Mouse (Mus musculus) midbrain, embryonic 12.5 days (tissue): ENCODE data around the gene Arhgap1. TPM values are rescaled to one million over a fixed set of nuclear protein-coding genes. Genes with fewer than 3 reads are reported as not detected.
"Not testable (repeated sequence)": the region's sequence is repeated elsewhere in the genome, so short reads cannot be mapped to it uniquely, and the experiment has no call there.

Experiments
- ATAC-seq: fragments of 200-750 bp; cut with Nextera tagmentation; 2 replicates; pipeline ENCODE4 v1.8.0; 2017; ENCODE audit warnings: low read depth, moderate TSS enrichment, moderate library complexity; ENCODE audit not compliant: low FRiP score
- H3K27ac ChIP-seq: fragments of 300-500 bp; sonication (generic); replicated peaks from 2 replicates; pipeline ENCODE4 v1.5.1; 2016; ENCODE audit warnings: mild to moderate bottlenecking
- H3K27me3 ChIP-seq: fragments of 300-500 bp; sonication (generic); 2 replicates; pipeline ENCODE4 v1.6.1; 2016; ENCODE audit warnings: mild to moderate bottlenecking
- H3K36me3 ChIP-seq: fragments of 300-500 bp; sonication (generic); 2 replicates; pipeline ENCODE4 v1.6.1; 2016
- H3K4me1 ChIP-seq: fragments of 300-500 bp; sonication (generic); 2 replicates; pipeline ENCODE4 v1.6.1; 2016
- H3K4me2 ChIP-seq: fragments of 300-500 bp; sonication (generic); replicated peaks from 2 replicates; pipeline ENCODE4 v1.6.1; 2016; ENCODE audit warnings: mild to moderate bottlenecking, moderate library complexity
- H3K4me3 ChIP-seq: fragments of 300-500 bp; sonication (generic); 2 replicates; pipeline ENCODE4 v1.5.1; 2016; ENCODE audit warnings: mild to moderate bottlenecking
- H3K9ac ChIP-seq: fragments of 300-500 bp; sonication (generic); replicated peaks from 2 replicates; pipeline ENCODE4 v1.6.1; 2016; ENCODE audit warnings: mild to moderate bottlenecking, moderate library complexity
- H3K9me3 ChIP-seq: fragments of 300-500 bp; sonication (generic); 2 replicates; pipeline ENCODE4 v1.6.1; 2016; ENCODE audit warnings: mild to moderate bottlenecking
- WGBS: fragments of 180-500 bp; shearing (Covaris S2); methylation state at CpG from one replicate; pipeline ENCODE4 v1.1.7; 2016; 5-methylcytosine and 5-hydroxymethylcytosine counted together
- polyA plus RNA-seq: library from polyadenylated mRNA; unstranded; fragments of >200 nt; fragmentation: Nextera tagmentation; extraction: Ambion mirVana; gene quantifications from 2 replicates; pipeline ENCODE4 v1.2.1, GENCODE M21; 2016

Gene Arhgap1
- 83.7 and 88.9 TPM in 2 replicates for polyA plus RNA-seq

DNA sequence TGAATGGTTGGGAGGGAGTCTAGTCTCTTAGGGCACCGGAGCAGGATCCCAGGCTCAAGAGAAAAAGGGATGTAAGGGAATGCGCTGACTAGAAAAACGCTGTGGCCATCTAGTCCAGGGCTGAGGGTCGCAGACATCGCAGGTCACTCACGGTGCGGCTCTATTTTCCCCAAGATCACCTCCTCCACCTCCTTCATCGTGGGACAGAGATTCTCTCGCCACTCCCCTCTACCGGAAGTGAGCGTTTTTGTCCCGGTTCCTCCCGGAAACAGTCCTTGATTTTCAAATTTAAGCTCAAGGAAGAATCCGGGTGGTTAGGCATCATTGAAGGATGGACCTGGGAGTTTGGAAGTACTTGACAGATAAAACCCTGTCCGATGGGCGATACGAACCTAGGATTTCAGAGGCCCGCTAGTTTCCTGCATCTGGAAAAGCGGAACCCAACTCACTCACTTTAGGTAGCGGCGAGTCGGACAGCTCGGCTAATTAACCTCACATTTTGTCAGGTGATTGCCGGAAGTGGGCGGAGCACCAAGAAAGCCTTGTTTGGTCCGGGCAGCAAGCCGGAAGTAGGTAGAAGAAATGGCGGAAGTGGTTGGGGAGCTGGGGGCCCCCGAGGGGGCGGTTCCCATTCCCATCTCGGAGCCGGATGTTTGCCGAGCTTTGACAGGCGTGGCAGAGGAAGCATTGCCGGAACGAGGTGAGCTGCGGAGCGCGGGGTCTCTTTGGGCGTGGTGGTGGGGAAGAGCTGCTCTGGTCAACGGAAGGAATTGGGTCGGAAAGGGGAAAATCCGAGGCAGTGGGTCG, at the start of gene Arhgap1, which contains the start of gene Zfp408:
Gene Arhgap1, plus strand, starts transcription at position 308 of the 807 bp plus-strand sequence.
Gene Zfp408, minus strand, starts transcription at position 239 of the 807 bp plus-strand sequence.
- no peaks in the 10 kb centered on the region for H3K27me3 ChIP-seq
- H3K9me3 ChIP-seq, result no peaks in the 10 kb centered on the region
- H3K36me3 ChIP-seq, result peaks cover 52% of the 10 kb centered on the region
- peak; percentile 94 for ATAC-seq
- H3K9ac ChIP-seq, result peak within 1 kb of the TSS; percentile 95
- peak within 1 kb of the TSS; percentile 80 for H3K27ac ChIP-seq
- peak within 1 kb of the TSS; percentile 100 for H3K4me2 ChIP-seq
- under 1% methylated on average over 44 of the region's 44 CpGs for WGBS
- H3K4me1 ChIP-seq, result peaks cover 28% of the 10 kb centered on the region
- H3K4me3 ChIP-seq, result peak within 1 kb of the TSS; percentile 90

GRCm38 (mm10) chr2:91600475-91600874, 49.2 kb upstream of the Arhgap1 start:
- Histone ChIP-seq H3K27ac (no peak overlapping the region), H3K4me3 (no peak overlapping the region), H3K36me3 (peaks cover 90% of the 10 kb centered on the region), H3K4me2 (no peak overlapping the region), H3K27me3 (no peaks in the 10 kb centered on the region), H3K9me3 (no peaks in the 10 kb centered on the region), H3K4me1 (no peaks in the 10 kb centered on the region), H3K9ac (no peak overlapping the region)
- 98% methylated on average over 4 of the region's 4 CpGs for WGBS
- ATAC-seq, result no peak

DNA sequence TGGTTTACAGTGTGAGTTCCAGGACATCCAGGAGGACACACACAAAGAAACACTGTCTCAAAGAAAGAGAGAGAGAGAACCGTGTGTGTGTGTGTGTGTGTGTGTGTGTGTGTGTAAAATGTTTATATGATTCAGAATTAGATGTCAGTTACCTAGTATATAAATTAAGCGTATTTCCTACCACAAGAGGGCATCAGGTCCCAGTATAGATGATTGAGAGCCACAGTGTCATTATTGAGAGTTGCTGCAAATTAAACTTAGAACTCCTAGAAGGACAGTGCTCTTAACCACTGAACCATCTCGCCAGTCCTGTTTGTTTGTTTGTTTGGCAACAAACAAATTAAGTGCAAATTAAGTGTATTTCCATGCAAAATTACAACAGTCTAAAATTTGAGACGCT, 47.3 kb upstream of the Arhgap1 start:
- WGBS, result 94% methylated on average over 4 of the region's 4 CpGs
- H3K9me3 ChIP-seq, result no peaks in the 10 kb centered on the region
- no peaks in the 10 kb centered on the region for H3K27me3 ChIP-seq
- H3K9ac ChIP-seq, result no peak overlapping the region
- H3K4me1 ChIP-seq, result no peaks in the 10 kb centered on the region
- no peak for ATAC-seq
- H3K27ac ChIP-seq, result no peak overlapping the region
- H3K4me2 ChIP-seq, result no peak overlapping the region
- no peak overlapping the region for H3K4me3 ChIP-seq
- peaks cover 87% of the 10 kb centered on the region for H3K36me3 ChIP-seq

- peaks cover 78% of the 10 kb centered on the region for H3K36me3 ChIP-seq
- not testable (repeated sequence) for H3K4me2 ChIP-seq, H3K9me3 ChIP-seq, ATAC-seq, H3K4me1 ChIP-seq, H3K27me3 ChIP-seq, H3K9ac ChIP-seq, H3K4me3 ChIP-seq, H3K27ac ChIP-seq
Observed at GRCm38 (mm10) chr2:91609370-91609769, 40.3 kb upstream of the Arhgap1 start.

DNA sequence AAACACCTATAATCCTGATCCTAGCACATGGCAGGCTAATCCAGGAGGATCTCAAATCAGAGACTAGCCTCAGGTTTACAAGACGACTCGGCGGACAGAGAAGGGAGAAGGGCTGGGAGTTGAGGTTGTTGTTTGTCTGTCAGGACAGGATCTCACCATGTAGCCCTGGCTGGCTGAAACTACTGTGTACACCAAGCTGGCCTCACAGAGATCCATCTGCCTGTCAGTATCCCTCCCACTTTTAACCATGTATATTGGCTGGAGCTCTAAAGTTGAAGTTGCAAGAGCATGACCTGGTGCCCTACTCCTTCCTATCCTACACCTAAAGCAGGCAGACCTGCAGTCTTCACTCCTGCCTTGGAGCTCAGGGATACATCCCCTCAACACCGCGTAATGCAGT, 27.3 kb upstream of the Arhgap1 start:
- H3K27ac ChIP-seq, result no peak overlapping the region
- WGBS, result 92% methylated on average over 5 of the region's 5 CpGs
- no peaks in the 10 kb centered on the region for H3K4me1 ChIP-seq
- H3K36me3 ChIP-seq, result peaks cover 63% of the 10 kb centered on the region
- no peak overlapping the region for H3K4me2 ChIP-seq
- H3K4me3 ChIP-seq, result no peak overlapping the region
- no peak for ATAC-seq
- H3K27me3 ChIP-seq, result no peaks in the 10 kb centered on the region
- no peak overlapping the region for H3K9ac ChIP-seq
- no peaks in the 10 kb centered on the region for H3K9me3 ChIP-seq

DNA sequence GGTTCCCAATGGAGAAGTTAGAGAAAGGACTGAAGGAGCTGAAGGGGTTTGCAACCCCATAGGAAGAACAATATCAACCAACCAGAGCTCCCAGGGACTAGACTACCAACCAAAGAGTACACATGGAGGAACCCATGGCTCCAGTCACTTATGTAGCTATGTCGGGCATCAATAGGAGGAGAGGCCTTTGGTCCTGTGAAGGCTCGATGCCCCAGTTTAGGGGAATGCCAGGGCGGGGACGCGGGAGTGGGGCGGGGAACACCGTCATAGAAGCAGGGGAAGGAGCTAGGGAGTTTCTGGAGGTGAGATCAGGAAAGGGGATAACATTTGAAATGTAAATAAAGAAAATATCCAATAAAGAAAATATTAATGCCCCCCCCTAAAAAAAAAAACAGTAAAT, 26.3 kb upstream of the Arhgap1 start:
- H3K4me1 ChIP-seq, H3K9ac ChIP-seq, H3K27ac ChIP-seq, H3K27me3 ChIP-seq, ATAC-seq, H3K9me3 ChIP-seq, H3K4me2 ChIP-seq, H3K4me3 ChIP-seq: not testable (repeated sequence)
- peaks cover 53% of the 10 kb centered on the region for H3K36me3 ChIP-seq
- 91% methylated on average over 7 of the region's 7 CpGs for WGBS

DNA sequence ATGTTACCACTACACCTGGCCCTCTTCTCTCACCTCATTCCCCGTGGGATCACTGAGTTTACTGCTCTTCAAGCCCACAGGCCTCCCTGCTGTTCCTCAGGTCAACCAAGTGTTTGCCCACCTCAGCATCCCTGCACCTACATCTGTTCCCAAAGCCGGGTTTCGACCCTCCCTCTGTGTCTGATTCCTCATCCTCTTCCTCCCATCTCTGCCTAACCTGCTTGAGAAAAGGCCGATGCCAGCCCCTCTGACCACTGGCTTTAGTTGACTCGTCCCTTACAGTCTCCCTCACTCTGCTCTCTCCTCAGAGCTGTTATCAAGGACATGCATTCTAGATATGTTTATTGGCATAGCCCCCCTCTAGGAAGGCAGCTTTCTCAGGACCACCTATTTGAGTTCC, 22.2 kb upstream of the Arhgap1 start:
- Histone ChIP-seq H3K4me2 (no peak overlapping the region), H3K9ac (no peak overlapping the region), H3K27ac (no peak overlapping the region), H3K36me3 (peaks cover 14% of the 10 kb centered on the region), H3K4me1 (no peaks in the 10 kb centered on the region), H3K27me3 (no peaks in the 10 kb centered on the region), H3K4me3 (no peak overlapping the region), H3K9me3 (no peaks in the 10 kb centered on the region)
- ATAC-seq, result no peak
- WGBS, result 72% methylated on average over 5 of the region's 5 CpGs

DNA sequence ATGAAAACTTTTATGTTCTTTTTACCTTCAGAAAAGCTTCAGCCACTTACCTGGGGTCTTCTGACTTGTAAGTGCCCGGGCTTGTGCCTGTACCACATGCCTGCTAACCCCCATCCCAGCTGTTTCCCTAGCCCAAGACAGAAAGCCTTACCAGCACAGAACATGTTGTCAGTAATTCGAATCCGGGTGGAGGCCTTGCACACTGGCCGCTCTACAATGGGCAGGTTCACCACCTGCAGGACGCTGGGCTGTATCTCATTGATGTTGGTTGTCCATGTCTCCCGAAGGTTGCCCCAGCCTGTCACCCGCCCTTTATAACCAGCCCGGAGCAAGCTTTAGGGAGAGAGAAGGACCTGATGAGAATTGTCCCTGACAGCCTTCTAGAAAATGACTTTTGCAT, 21.5 kb upstream of the Arhgap1 start:
- H3K4me1 ChIP-seq, result no peaks in the 10 kb centered on the region
- no peak for ATAC-seq
- no peaks in the 10 kb centered on the region for H3K27me3 ChIP-seq
- no peaks in the 10 kb centered on the region for H3K9me3 ChIP-seq
- no peak overlapping the region for H3K27ac ChIP-seq
- 89% methylated on average over 8 of the region's 8 CpGs for WGBS
- H3K4me2 ChIP-seq, result no peak overlapping the region
- H3K36me3 ChIP-seq, result peaks cover 7% of the 10 kb centered on the region; the same call in 1 of the 2 replicates
- H3K9ac ChIP-seq, result no peak overlapping the region
- H3K4me3 ChIP-seq, result no peak overlapping the region

GRCm38 (mm10) chr2:91629682-91630081, 20.0 kb upstream of the Arhgap1 start:
- ATAC-seq, result no peak
- Histone ChIP-seq H3K27ac (no peak overlapping the region), H3K4me1 (no peaks in the 10 kb centered on the region), H3K36me3 (no peaks in the 10 kb centered on the region), H3K4me2 (no peak overlapping the region), H3K9me3 (no peaks in the 10 kb centered on the region), H3K4me3 (no peak overlapping the region), H3K9ac (no peak overlapping the region), H3K27me3 (no peaks in the 10 kb centered on the region)
- 89% methylated on average over 18 of the region's 18 CpGs for WGBS

DNA sequence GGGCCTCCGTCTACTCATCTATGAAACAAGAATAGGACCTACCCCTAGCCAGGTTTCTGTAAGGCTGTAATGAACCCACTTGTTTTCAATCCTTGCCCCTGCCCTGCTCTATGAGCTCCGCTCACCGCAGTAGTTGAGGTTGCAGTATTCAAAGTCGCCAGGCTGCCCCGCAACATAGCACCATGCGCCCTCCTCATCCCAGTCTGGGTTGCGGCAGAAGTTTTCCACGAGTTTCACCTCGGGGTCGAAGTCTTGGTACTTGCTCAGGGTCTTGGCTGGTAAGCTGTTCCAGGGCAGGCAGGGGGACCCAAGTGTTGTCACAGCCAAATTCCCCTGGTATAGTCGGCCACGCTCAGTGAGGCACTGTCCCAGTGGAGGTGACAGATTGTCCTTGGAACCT, 19.3 kb upstream of the Arhgap1 start:
- no peaks in the 10 kb centered on the region for H3K27me3 ChIP-seq
- no peaks in the 10 kb centered on the region for H3K4me1 ChIP-seq
- no peak overlapping the region for H3K9ac ChIP-seq
- H3K9me3 ChIP-seq, result no peaks in the 10 kb centered on the region
- no peak overlapping the region for H3K27ac ChIP-seq
- H3K4me2 ChIP-seq, result no peak overlapping the region
- no peaks in the 10 kb centered on the region for H3K36me3 ChIP-seq
- H3K4me3 ChIP-seq, result no peak overlapping the region
- no peak for ATAC-seq
- 89% methylated on average over 12 of the region's 12 CpGs for WGBS

- no peak for ATAC-seq
- no peaks in the 10 kb centered on the region for H3K36me3 ChIP-seq
- H3K4me3 ChIP-seq, result no peak overlapping the region
- H3K9me3 ChIP-seq, result no peaks in the 10 kb centered on the region
- no peaks in the 10 kb centered on the region for H3K27me3 ChIP-seq
- H3K4me2 ChIP-seq, result no peak overlapping the region
- WGBS, result 88% methylated on average over 5 of the region's 5 CpGs
- H3K27ac ChIP-seq, result no peak overlapping the region
- H3K9ac ChIP-seq, result no peak overlapping the region
- no peaks in the 10 kb centered on the region for H3K4me1 ChIP-seq
Observed at GRCm38 (mm10) chr2:91631826-91632225, 17.8 kb upstream of the Arhgap1 start.

DNA sequence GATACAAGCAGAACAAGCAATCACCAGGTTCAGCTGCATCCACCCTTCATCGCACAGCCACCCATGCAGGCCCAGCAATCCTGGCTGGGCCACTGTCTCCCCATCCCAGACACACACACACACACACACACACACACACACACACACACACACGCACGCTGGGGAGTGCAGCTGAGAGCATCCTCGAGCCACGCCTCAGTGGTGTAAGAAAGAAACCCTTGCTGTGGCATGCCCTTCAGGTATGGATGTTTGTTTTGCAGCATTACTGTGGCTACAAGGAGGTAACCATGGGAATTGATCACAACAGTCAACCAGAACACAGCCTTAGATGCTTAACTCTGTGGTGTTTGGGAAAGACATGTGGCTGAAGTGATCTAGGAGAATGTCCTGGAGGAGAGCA, 17.3 kb upstream of the Arhgap1 start:
- no peak for ATAC-seq
- WGBS, result 88% methylated on average over 5 of the region's 5 CpGs
- no peaks in the 10 kb centered on the region for H3K4me1 ChIP-seq

More for the DNA sequence above, 17.3 kb upstream of the Arhgap1 start:
- Histone ChIP-seq H3K4me2 (no peak overlapping the region), H3K9ac (no peak overlapping the region), H3K27ac (no peak overlapping the region), H3K9me3 (no peaks in the 10 kb centered on the region), H3K36me3 (no peaks in the 10 kb centered on the region), H3K27me3 (no peaks in the 10 kb centered on the region), H3K4me3 (no peak overlapping the region)
